Mouse (Mus musculus) liver, embryonic 14.5 days (tissue): ENCODE measurements around the gene Gpx4. TPM values are rescaled to one million over a fixed set of nuclear protein-coding genes. Genes with fewer than 3 reads are reported as not detected.

ENCODE experiments used
- ATAC-seq: fragments of 200-750 bp; cut with Nextera tagmentation; 2 replicates; pipeline ENCODE4 v1.8.0; 2017; ENCODE audit warnings: moderate number of reproducible peaks, mild to moderate bottlenecking, moderate library complexity; ENCODE audit not compliant: insufficient read depth
- DNase-seq, 3 experiments: peaks; one replicate each; pipeline ENCODE4 v3.0.0-alpha.2; 2012 to 2013; ENCODE audit warnings: low read depth in 3 of 3, low spot score in 3 of 3
- H3K27ac ChIP-seq: fragments of 300-500 bp; sonication (generic); 2 replicates; pipeline ENCODE4 v1.5.1; 2014; ENCODE audit warnings: moderate library complexity, mild to moderate bottlenecking, control low read depth, inconsistent platforms
- H3K27me3 ChIP-seq: fragments of 300-500 bp; sonication (generic); 2 replicates; pipeline ENCODE4 v1.6.1; 2014; ENCODE audit warnings: mild to moderate bottlenecking, low read length, moderate library complexity; ENCODE audit not compliant: control insufficient read depth, insufficient read depth
- H3K36me3 ChIP-seq: fragments of 300-500 bp; sonication (generic); replicated peaks from 2 replicates; pipeline ENCODE4 v1.6.1; 2014; ENCODE audit warnings: low read depth; ENCODE audit not compliant: control insufficient read depth, insufficient read depth
- H3K4me1 ChIP-seq, 2 experiments: fragments of 200-500 bp in 1 of 2; fragments of 300-500 bp in 1 of 2; sonication (generic) in 1 of 2; replicated peaks; 2 replicates each; pipeline ENCODE4 v1.6.1; 2012 to 2014; ENCODE audit warnings: antibody characterized with exemption in 1 of 2, inconsistent platforms in 1 of 2, low read length in 1 of 2; ENCODE audit not compliant: control insufficient read depth in 2 of 2, insufficient read depth in 2 of 2
- H3K4me2 ChIP-seq: fragments of 300-500 bp; sonication (generic); 2 replicates; pipeline ENCODE4 v1.6.1; 2014; ENCODE audit warnings: low read depth, mild to moderate bottlenecking, control low read depth, moderate library complexity
- H3K4me3 ChIP-seq, 2 experiments: fragments of 200-500 bp in 1 of 2; fragments of 300-500 bp in 1 of 2; sonication (generic) in 1 of 2; 2 replicates each; pipeline ENCODE4 v1.5.1; 2012 to 2014; ENCODE audit warnings: low read depth in 2 of 2, low read length in 2 of 2, mild to moderate bottlenecking in 2 of 2, control low read depth in 1 of 2, inconsistent platforms in 1 of 2, moderate library complexity in 1 of 2; ENCODE audit not compliant: insufficient read depth in 1 of 2
- H3K9ac ChIP-seq: fragments of 300-500 bp; sonication (generic); replicated peaks from 2 replicates; pipeline ENCODE4 v1.6.1; 2014; ENCODE audit warnings: mild to moderate bottlenecking, control low read depth, moderate library complexity
- H3K9me3 ChIP-seq: fragments of 300-500 bp; sonication (generic); 2 replicates; pipeline ENCODE4 v1.6.1; 2016; ENCODE audit warnings: low read length, mixed read lengths; ENCODE audit not compliant: control insufficient read depth
- CTCF ChIP-seq: IDR thresholded peaks from 2 replicates; pipeline ENCODE4 v1.5.1; 2016; ENCODE audit warnings: antibody characterized with exemption, low read depth, control low read depth
- EP300 ChIP-seq: IDR thresholded peaks from 2 replicates; pipeline ENCODE4 v1.6.1; 2016; ENCODE audit warnings: antibody characterized with exemption, low read depth
- whole genome bisulfite sequencing: fragments of 180-500 bp; shearing (Covaris S2); extraction: QIAGEN DNeasy Blood & Tissue Kit; methylation state at CpG from one replicate; pipeline ENCODE4 v1.1.7; 2014; ENCODE audit not compliant: insufficient replicate concordance; 5-methylcytosine and 5-hydroxymethylcytosine counted together
- polyA plus RNA-seq, 2 experiments: library from polyadenylated mRNA; depleted of rRNA in 1 of 2; stranded (reverse) in 1 of 2; unstranded in 1 of 2; fragments of >200 nt; fragmentation: Nextera tagmentation in 1 of 2; extraction: Ambion mirVana in 1 of 2; gene quantifications; 2 replicates each; pipeline versions ENCODE4 v1.2.1 to v1.2.3; 2012 to 2014

The Gpx4 gene
- polyA plus RNA-seq, 2 experiments: 388 to 724 TPM

DNA sequence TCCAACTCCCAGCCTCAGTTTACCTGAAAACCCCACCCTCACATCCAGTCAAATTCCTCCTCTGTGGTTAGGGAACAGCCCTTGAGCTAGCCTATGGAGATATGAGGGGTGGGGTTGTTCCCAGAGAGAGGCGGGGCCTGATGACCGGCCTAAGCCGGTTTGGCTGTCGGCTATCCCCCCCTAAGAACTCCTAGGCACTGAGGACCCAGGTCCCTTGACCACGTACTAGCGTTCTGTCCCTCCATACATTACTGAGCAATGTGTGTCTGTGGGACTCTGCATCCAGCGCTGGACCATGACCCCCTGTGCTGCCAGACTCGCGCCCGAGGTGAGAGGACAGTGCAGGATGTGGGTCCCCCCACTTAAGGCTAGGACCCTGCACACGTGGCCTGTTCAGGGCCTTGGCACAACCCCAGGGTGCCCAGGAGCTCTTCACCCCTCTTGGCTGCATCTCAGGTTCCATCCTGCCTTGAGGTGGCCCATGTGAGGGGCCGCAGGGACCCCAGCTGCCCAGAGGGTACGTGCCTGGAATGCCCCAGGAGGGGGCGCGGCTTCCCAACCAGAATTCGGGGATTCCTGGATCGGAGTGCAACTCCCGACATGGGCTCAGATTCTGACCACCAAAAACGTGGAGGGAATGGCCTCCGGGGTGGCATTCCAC is 27.4 kb upstream of the Gpx4 start:
- 0 out of 4 replicates have a peak overlapping the region, but pooled peaks of 1 of the 2 experiments have one; percentile 34 for H3K4me3 ChIP-seq

GRCm38 (mm10) chr10:80020191-80020590 is 26.8 kb upstream of the Gpx4 start:
- Histone ChIP-seq H3K4me2 (no peak overlapping the region), H3K4me1 (peaks cover 18 to 20% of the 10 kb centered on the region in 2 experiments), H3K9me3 (no peaks in the 10 kb centered on the region), H3K27me3 (no peaks in the 10 kb centered on the region), H3K9ac (no peak overlapping the region), H3K36me3 (peaks cover 7% of the 10 kb centered on the region), H3K27ac (no peak overlapping the region), H3K4me3 (no peak overlapping the region)
- DNase-seq (no peak), ATAC-seq (no peak)
- no peak for TF ChIP-seq EP300
- 71% methylated on average over 11 of the region's 11 CpGs for WGBS

More for the DNA sequence above, 27.4 kb upstream of the Gpx4 start:
- peak overlapping the region; percentile 34; the same call in 1 of the 2 replicates for H3K9ac ChIP-seq
- peaks cover 18 to 20% of the 10 kb centered on the region in 2 experiments for H3K4me1 ChIP-seq
- no peak for TF ChIP-seq CTCF
- no peak for TF ChIP-seq EP300
- peaks cover 11% of the 10 kb centered on the region for H3K36me3 ChIP-seq
- no peak for DNase-seq
- ATAC-seq: peak; percentile 29; the same call in 1 of the 2 replicates
- 58% methylated on average over 20 of the region's 20 CpGs for WGBS
- H3K27ac ChIP-seq: peak overlapping the region; percentile 60; the same call in 1 of the 2 replicates
- H3K4me2 ChIP-seq: peak overlapping the region; percentile 81
- no peaks in the 10 kb centered on the region for H3K9me3 ChIP-seq
- H3K27me3 ChIP-seq: no peaks in the 10 kb centered on the region

- 83% methylated on average over 18 of the region's 18 CpGs for WGBS
- no peak overlapping the region for H3K9ac ChIP-seq
- H3K4me2 ChIP-seq: no peak overlapping the region
- DNase-seq (no peak), ATAC-seq (no peak)
- peaks cover under 1% of the 10 kb centered on the region; the same call in 1 of the 2 replicates for H3K36me3 ChIP-seq
- no peak overlapping the region for H3K4me3 ChIP-seq
- no peaks in the 10 kb centered on the region for H3K9me3 ChIP-seq
- H3K27ac ChIP-seq: no peak overlapping the region
- peaks cover 18 to 20% of the 10 kb centered on the region in 2 experiments for H3K4me1 ChIP-seq
- TF ChIP-seq EP300 (no peak), CTCF (peak; percentile 37; the same call in 1 of the 2 replicates)
- H3K27me3 ChIP-seq: no peaks in the 10 kb centered on the region
Measured at GRCm38 (mm10) chr10:80020603-80021319, 26.2 kb upstream of the Gpx4 start.

GRCm38 (mm10) chr10:80021320-80021641 is 25.7 kb upstream of the Gpx4 start:
- DNase-seq: no peak
- Histone ChIP-seq H3K9ac (no peak overlapping the region), H3K9me3 (no peaks in the 10 kb centered on the region), H3K4me2 (no peak overlapping the region), H3K27me3 (no peaks in the 10 kb centered on the region), H3K27ac (no peak overlapping the region), H3K4me1 (peaks cover 16 to 18% of the 10 kb centered on the region in 2 experiments), H3K36me3 (no peaks in the 10 kb centered on the region; the same call in 1 of the 2 replicates), H3K4me3 (no peak overlapping the region)
- ATAC-seq: no peak
- TF ChIP-seq CTCF (no peak), EP300 (no peak)
- 85% methylated on average over 13 of the region's 13 CpGs for WGBS

GRCm38 (mm10) chr10:80022164-80022563 is 24.8 kb upstream of the Gpx4 start:
- H3K27me3 ChIP-seq: no peaks in the 10 kb centered on the region
- no peak for TF ChIP-seq CTCF
- TF ChIP-seq EP300: no peak
- H3K4me3 ChIP-seq: no peak overlapping the region
- H3K36me3 ChIP-seq: no peaks in the 10 kb centered on the region; the same call in 1 of the 2 replicates
- no peak for DNase-seq
- no peak for ATAC-seq
- H3K4me1 ChIP-seq: peaks cover 12 to 15% of the 10 kb centered on the region in 2 experiments
- H3K9ac ChIP-seq: no peak overlapping the region
- 80% methylated on average over 12 of the region's 12 CpGs for WGBS
- no peak overlapping the region for H3K4me2 ChIP-seq
- no peak overlapping the region for H3K27ac ChIP-seq
- H3K9me3 ChIP-seq: no peaks in the 10 kb centered on the region
